Mouse (Mus musculus) heart, postnatal 0 days (tissue): ENCODE data around the gene Eml3.

Experiments used
- CTCF ChIP-seq: IDR thresholded peaks from 2 replicates; pipeline ENCODE4 v1.5.1; 2016; ENCODE audit warnings: antibody characterized with exemption, control low read depth, low read depth
- EP300 ChIP-seq: IDR thresholded peaks from 2 replicates; pipeline ENCODE4 v1.6.1; 2016; ENCODE audit warnings: antibody characterized with exemption, low read depth

GRCm38 (mm10) chr19:8903412-8903811 is 25.9 kb upstream of the Eml3 start:
- TF ChIP-seq CTCF (no peak), EP300 (no peak)
